Mouse (Mus musculus) erythroblast, embryonic 14.5 days (primary cell): Measurements from ENCODE around the gene Hspa1b.

Source experiments
- GATA1 ChIP-seq: IDR thresholded peaks from 2 replicates; pipeline ENCODE4 v1.6.1; 2012; ENCODE audit warnings: low read length, inconsistent platforms, mixed read lengths
- TAL1 ChIP-seq: IDR thresholded peaks from 3 replicates; pipeline ENCODE4 v1.6.1; 2012; ENCODE audit warnings: low read length, inconsistent platforms, mixed read lengths

GRCm38 (mm10) chr17:34943128-34943815, 15.8 kb downstream of the Hspa1b start:
- TF ChIP-seq TAL1 (no peak), GATA1 (no peak)
